Mouse (Mus musculus): ENCODE measurements around the gene Sos2.

GRCm38 (mm10) chr12:69676157-69676556 lies 5.5 kb downstream of the Sos2 start:
- TF ChIP-seq POLR2A (IDR thresholded peaks at IDR 0.05; ENCODE audit: insufficient read depth, low read depth, low read length): no peak
- no peak for TF ChIP-seq CTCF (IDR thresholded peaks at IDR 0.05)
- no peak for TF ChIP-seq EP300 (IDR thresholded peaks at IDR 0.05; ENCODE audit: insufficient read depth, low read depth, low read length)
